Mouse (Mus musculus) spleen, postnatal 0 days (tissue): Measurements from ENCODE around the gene Ufm1. TPM values are rescaled to one million over a fixed set of nuclear protein-coding genes. Genes with fewer than 3 reads are reported as not detected.

Experiments used
- polyA plus RNA-seq: library from polyadenylated mRNA; unstranded; fragments of >200 nt; fragmentation: Nextera tagmentation; extraction: Ambion mirVana; gene quantifications from 2 replicates; pipeline ENCODE4 v1.2.1, GENCODE M21; 2015

Ufm1 gene
- 70.8 and 74.7 TPM in 2 replicates for polyA plus RNA-seq

GRCm38 (mm10) chr3:53863383-53864220 lies at the start of gene Ufm1:
Gene Ufm1 (minus strand): TSS chr3:53863830.

GRCm38 (mm10) chr3:53844786-53845185 lies 18.8 kb downstream of the Ufm1 start, which contains the start of gene Gm10985:
Gene Gm10985 (plus strand): TSS chr3:53845086.

Other genes with a start within 250 kb of the Ufm1 start
- gene Frem2, start 206.5 kb downstream of the Ufm1 start, polyA plus RNA-seq, result 1.5 and 2.1 TPM in 2 replicates
- gene Gm10985, start 18.7 kb downstream of the Ufm1 start, polyA plus RNA-seq, result not detected in 2 replicates